Mouse (Mus musculus): ENCODE data around the gene Tmc5.

- TF ChIP-seq CTCF (IDR thresholded peaks at IDR 0.05; ENCODE audit: borderline replicate concordance, extremely low read depth, insufficient read depth, insufficient read length), result no peak
- TF ChIP-seq POLR2A (IDR thresholded peaks at IDR 0.05; ENCODE audit: borderline replicate concordance, extremely low read depth, insufficient read depth, insufficient read length, poor library complexity, severe bottlenecking), result no peak
Measured at GRCm38 (mm10) chr7:118547451-118547850, 49.6 kb upstream of the Tmc5 start.

Measured in brain, embryonic 14.5 days (tissue).